Mouse (Mus musculus) hindbrain, embryonic 10.5 days (tissue): ENCODE measurements around the gene Abcc10. TPM values are rescaled to one million over a fixed set of nuclear protein-coding genes. Genes with fewer than 3 reads are reported as not detected.
A peak's percentile ranks its signal among the peaks of the same experiment; 100 is the strongest.

ENCODE experiments used
- DNase-seq: peaks from one replicate; pipeline ENCODE4 v3.0.0-alpha.2; 2017; ENCODE audit warnings: low spot score
- H3K27ac ChIP-seq: fragments of 300-500 bp; sonication (generic); 2 replicates; pipeline ENCODE4 v1.5.1; 2016; ENCODE audit warnings: mild to moderate bottlenecking, moderate library complexity
- H3K27me3 ChIP-seq: fragments of 300-500 bp; sonication (generic); 2 replicates; pipeline ENCODE4 v1.6.1; 2016; ENCODE audit warnings: mild to moderate bottlenecking; ENCODE audit not compliant: poor library complexity, insufficient read depth, severe bottlenecking
- H3K36me3 ChIP-seq: fragments of 300-500 bp; sonication (generic); 2 replicates; pipeline ENCODE4 v1.6.1; 2016; ENCODE audit warnings: mild to moderate bottlenecking, moderate library complexity
- H3K4me1 ChIP-seq: fragments of 300-500 bp; sonication (generic); replicated peaks from 2 replicates; pipeline ENCODE4 v1.6.1; 2016; ENCODE audit warnings: mild to moderate bottlenecking
- H3K4me3 ChIP-seq: fragments of 300-500 bp; sonication (generic); 2 replicates; pipeline ENCODE4 v1.5.1; 2016; ENCODE audit warnings: mild to moderate bottlenecking, moderate library complexity
- H3K9me3 ChIP-seq: fragments of 300-500 bp; sonication (generic); 2 replicates; pipeline ENCODE4 v1.6.1; 2016; ENCODE audit warnings: mild to moderate bottlenecking, moderate library complexity
- WGBS: fragments of 180-500 bp; shearing (Covaris S2); methylation state at CpG from one replicate; pipeline ENCODE4 v1.1.7; 2016; 5-methylcytosine and 5-hydroxymethylcytosine counted together
- polyA plus RNA-seq: library from polyadenylated mRNA; unstranded; fragments of >200 nt; fragmentation: Nextera tagmentation; extraction: Ambion mirVana; gene quantifications from 2 replicates; pipeline ENCODE4 v1.2.1, GENCODE M21; 2016

Abcc10 gene
- polyA plus RNA-seq, 1 experiment from 2014 or later: 7.6 TPM

GRCm38 (mm10) chr17:46283140-46283539, 45.0 kb downstream of the Abcc10 start:
- 23% methylated on average over 9 of the region's 9 CpGs for WGBS
- Histone ChIP-seq H3K4me3 (peak overlapping the region; percentile 86), H3K4me1 (peaks cover 58% of the 10 kb centered on the region), H3K27ac (peak overlapping the region; percentile 90), H3K27me3 (0 out of 2 replicates have a peak, but pooled peaks cover 3% of the 10 kb centered on the region), H3K9me3 (no peaks in the 10 kb centered on the region), H3K36me3 (peaks cover 28% of the 10 kb centered on the region)
- no peak for DNase-seq

GRCm38 (mm10) chr17:46282483-46283123, 45.5 kb downstream of the Abcc10 start, which contains the start of gene Tjap1:
Tjap1 (minus strand) TSS chr17:46283026.
- peak; percentile 94 for DNase-seq
- WGBS: under 1% methylated on average over 37 of the region's 37 CpGs
- Histone ChIP-seq H3K9me3 (no peaks in the 10 kb centered on the region), H3K27ac (peak within 1 kb of the TSS; percentile 90), H3K36me3 (peaks cover 34% of the 10 kb centered on the region), H3K4me3 (peak within 1 kb of the TSS; percentile 86), H3K4me1 (peaks cover 56% of the 10 kb centered on the region), H3K27me3 (0 out of 2 replicates have a peak, but pooled peaks cover 3% of the 10 kb centered on the region)

GRCm38 (mm10) chr17:46278011-46278765, 50.0 kb downstream of the Abcc10 start:
- H3K4me3 ChIP-seq: no peak overlapping the region
- no peaks in the 10 kb centered on the region for H3K9me3 ChIP-seq
- peaks cover 55% of the 10 kb centered on the region for H3K4me1 ChIP-seq
- H3K27me3 ChIP-seq: no peaks in the 10 kb centered on the region
- 82% methylated on average over 12 of the region's 12 CpGs for WGBS
- no peak overlapping the region for H3K27ac ChIP-seq
- H3K36me3 ChIP-seq: peaks cover 67% of the 10 kb centered on the region
- no peak for DNase-seq

- Histone ChIP-seq H3K4me1 (peaks cover 52% of the 10 kb centered on the region), H3K27ac (no peak overlapping the region), H3K9me3 (no peaks in the 10 kb centered on the region), H3K27me3 (no peaks in the 10 kb centered on the region), H3K36me3 (peaks cover 73% of the 10 kb centered on the region), H3K4me3 (no peak overlapping the region)
- 72% methylated on average over 4 of the region's 4 CpGs for WGBS
- no peak for DNase-seq
Observed at GRCm38 (mm10) chr17:46277586-46277985, 50.6 kb downstream of the Abcc10 start.

GRCm38 (mm10) chr17:46275506-46275905, 52.6 kb downstream of the Abcc10 start:
- 91% methylated on average over 10 of the region's 10 CpGs for WGBS

GRCm38 (mm10) chr17:46275034-46275433, 53.1 kb downstream of the Abcc10 start:
- H3K9me3 ChIP-seq: no peaks in the 10 kb centered on the region
- WGBS: 80% methylated on average over 6 of the region's 6 CpGs
- peaks cover 89% of the 10 kb centered on the region for H3K36me3 ChIP-seq
- no peaks in the 10 kb centered on the region for H3K27me3 ChIP-seq
- no peak for DNase-seq
- no peak overlapping the region for H3K27ac ChIP-seq
- no peak overlapping the region for H3K4me3 ChIP-seq
- peaks cover 40% of the 10 kb centered on the region for H3K4me1 ChIP-seq

More at GRCm38 (mm10) chr17:46275506-46275905, 52.6 kb downstream of the Abcc10 start:
- Histone ChIP-seq H3K27me3 (no peaks in the 10 kb centered on the region), H3K27ac (no peak overlapping the region), H3K4me1 (peaks cover 40% of the 10 kb centered on the region), H3K36me3 (peaks cover 89% of the 10 kb centered on the region), H3K9me3 (no peaks in the 10 kb centered on the region), H3K4me3 (no peak overlapping the region)
- no peak for DNase-seq

GRCm38 (mm10) chr17:46274465-46274864, 53.7 kb downstream of the Abcc10 start:
- Histone ChIP-seq H3K4me1 (peaks cover 40% of the 10 kb centered on the region), H3K27ac (no peak overlapping the region), H3K9me3 (no peaks in the 10 kb centered on the region), H3K36me3 (peaks cover 89% of the 10 kb centered on the region), H3K4me3 (no peak overlapping the region), H3K27me3 (no peaks in the 10 kb centered on the region)
- DNase-seq: no peak
- WGBS: 56% methylated on average over 6 of the region's 6 CpGs

GRCm38 (mm10) chr17:46273803-46274236, 54.3 kb downstream of the Abcc10 start:
- H3K4me1 ChIP-seq: peaks cover 40% of the 10 kb centered on the region
- H3K4me3 ChIP-seq: no peak overlapping the region
- H3K27ac ChIP-seq: no peak overlapping the region
- WGBS: 59% methylated on average over 1 of the region's 1 CpGs
- no peaks in the 10 kb centered on the region for H3K9me3 ChIP-seq
- peaks cover 88% of the 10 kb centered on the region for H3K36me3 ChIP-seq
- H3K27me3 ChIP-seq: no peaks in the 10 kb centered on the region
- DNase-seq: no peak

- Histone ChIP-seq H3K9me3 (no peaks in the 10 kb centered on the region), H3K36me3 (peaks cover 87% of the 10 kb centered on the region), H3K4me1 (peaks cover 33% of the 10 kb centered on the region), H3K4me3 (no peak overlapping the region), H3K27me3 (no peaks in the 10 kb centered on the region), H3K27ac (no peak overlapping the region)
- no peak for DNase-seq
- 91% methylated on average over 5 of the region's 5 CpGs for WGBS
Observed at GRCm38 (mm10) chr17:46272675-46273074, 55.5 kb downstream of the Abcc10 start.

- no peak for DNase-seq
Observed at GRCm38 (mm10) chr17:46272058-46272457, 56.1 kb downstream of the Abcc10 start.

GRCm38 (mm10) chr17:46269771-46270534, 58.2 kb downstream of the Abcc10 start:
- 0 out of 2 replicates have a peak overlapping the region, but pooled peaks have one; percentile 3 for H3K27ac ChIP-seq
- DNase-seq: no peak
- H3K9me3 ChIP-seq: no peaks in the 10 kb centered on the region
- no peak overlapping the region for H3K4me3 ChIP-seq
- no peaks in the 10 kb centered on the region for H3K27me3 ChIP-seq
- H3K4me1 ChIP-seq: peaks cover 39% of the 10 kb centered on the region
- WGBS: 90% methylated on average over 19 of the region's 19 CpGs
- peaks cover 95% of the 10 kb centered on the region for H3K36me3 ChIP-seq

More at GRCm38 (mm10) chr17:46272058-46272457, 56.1 kb downstream of the Abcc10 start:
- H3K4me1 ChIP-seq: peaks cover 30% of the 10 kb centered on the region
- WGBS: 87% methylated on average over 2 of the region's 2 CpGs
- no peaks in the 10 kb centered on the region for H3K27me3 ChIP-seq
- H3K4me3 ChIP-seq: no peak overlapping the region
- no peaks in the 10 kb centered on the region for H3K9me3 ChIP-seq
- H3K36me3 ChIP-seq: peaks cover 88% of the 10 kb centered on the region
- H3K27ac ChIP-seq: no peak overlapping the region

- Histone ChIP-seq H3K4me3 (no peak overlapping the region), H3K27ac (no peak overlapping the region), H3K9me3 (no peaks in the 10 kb centered on the region), H3K27me3 (no peaks in the 10 kb centered on the region), H3K4me1 (peaks cover 23% of the 10 kb centered on the region), H3K36me3 (peaks cover 98% of the 10 kb centered on the region)
- 77% methylated on average over 10 of the region's 10 CpGs for WGBS
- DNase-seq: no peak
Observed at GRCm38 (mm10) chr17:46268026-46268720, 60.0 kb downstream of the Abcc10 start.
